In genomic region chr12:31156154-31156720, GRCm38 (mm10) we compare ENCODE assay signal across 15 mouse cellular contexts.
A peak's percentile ranks its signal among the peaks of the same experiment; 100 is the strongest.
DNase-seq lines count a peak whose midpoint lies in the region; TF ChIP-seq lines count a peak whose summit lies in the region.
"Had no signal": no experiment of that assay in that cellular context is flagged by ENCODE, and none has a peak within 500 bp of the region (broad histone marks: within the 10 kb centered on the region; RNA-seq: fewer than 3 reads in every experiment).

No protein-coding gene starts in this region.

- H3K79me2 ChIP-seq in heart, adult 2 months (replicated peaks; ENCODE audit: control insufficient read depth, insufficient read depth, low read length): no peaks in the 10 kb centered on the region

- WGBS in heart, adult 2 months: 75% methylated on average over 13 of the region's 13 CpGs
- WGBS in heart, embryonic 10.5 days: 71% methylated on average over 13 of the region's 13 CpGs

- no peak for TF ChIP-seq POLR2A in heart, adult 2 months (IDR thresholded peaks at IDR 0.05; ENCODE audit: insufficient read depth, low read depth, low read length)

- no peak overlapping the region for H3K4me3 ChIP-seq in heart, adult 2 months
- H3K4me3 ChIP-seq in heart, embryonic 10.5 days: no peak overlapping the region
- H3K4me3 ChIP-seq in brown adipose tissue, adult 24 weeks (ENCODE audit: insufficient read depth, low read depth, low read length): peak overlapping the region; percentile 31; the same call in 1 of the 2 replicates
- H3K4me3 ChIP-seq: forebrain, embryonic 13.5 days; heart, embryonic 15.5 days; liver, embryonic 13.5 days; megakaryocyte, embryonic 14.5 days had no signal

- H3K9me3 ChIP-seq in heart, embryonic 10.5 days: no peaks in the 10 kb centered on the region
- H3K9me3 ChIP-seq: forebrain, embryonic 13.5 days; heart, embryonic 15.5 days; liver, embryonic 13.5 days; megakaryocyte, embryonic 14.5 days had no signal

- intact Hi-C loops in heart, adult 2 months (cut with DNase I): no loop called here

- no peak for TF ChIP-seq CTCF in heart, adult 2 months (IDR thresholded peaks at IDR 0.05)

- H3K4me1 ChIP-seq in heart, adult 2 months (ENCODE audit: control insufficient read depth, insufficient read depth, low read length): peaks cover 3% of the 10 kb centered on the region
- H3K4me1 ChIP-seq in heart, embryonic 10.5 days: peaks cover 8% of the 10 kb centered on the region
- H3K4me1 ChIP-seq in brown adipose tissue, adult 24 weeks (ENCODE audit: control insufficient read depth, insufficient read depth, insufficient read length, low read length): peaks cover 6% of the 10 kb centered on the region
- H3K4me1 ChIP-seq: forebrain, embryonic 13.5 days; heart, embryonic 15.5 days; liver, embryonic 13.5 days; megakaryocyte, embryonic 14.5 days had no signal

- 0 out of 2 replicates have a peak overlapping the region, but pooled peaks have one; percentile 0 for H3K27ac ChIP-seq in heart, adult 2 months
- no peak overlapping the region for H3K27ac ChIP-seq in heart, embryonic 10.5 days
- peak overlapping the region; percentile 86 for H3K27ac ChIP-seq in brown adipose tissue, adult 24 weeks (replicated peaks; ENCODE audit: low read depth, low read length)
- H3K27ac ChIP-seq: forebrain, embryonic 13.5 days; heart, embryonic 15.5 days; liver, embryonic 13.5 days had no signal

- no peak overlapping the region for H3K9ac ChIP-seq in heart, adult 2 months (ENCODE audit: low read depth, low read length)
- H3K9ac ChIP-seq: forebrain, embryonic 13.5 days; heart, embryonic 15.5 days; liver, embryonic 13.5 days had no signal

- H3K27me3 ChIP-seq in heart, adult 2 months (ENCODE audit: control insufficient read depth, insufficient read depth, low read length): no peaks in the 10 kb centered on the region
- no peaks in the 10 kb centered on the region for H3K27me3 ChIP-seq in heart, embryonic 10.5 days (ENCODE audit: insufficient read depth, poor library complexity, severe bottlenecking)
- H3K27me3 ChIP-seq: forebrain, embryonic 13.5 days; heart, embryonic 15.5 days; liver, embryonic 13.5 days; megakaryocyte, embryonic 14.5 days had no signal

- H3K36me3 ChIP-seq in heart, adult 2 months (ENCODE audit: control insufficient read depth, insufficient read depth, low read length): no peaks in the 10 kb centered on the region
- H3K36me3 ChIP-seq in heart, embryonic 10.5 days: no peaks in the 10 kb centered on the region
- H3K36me3 ChIP-seq: heart, embryonic 15.5 days; liver, embryonic 13.5 days had no signal

- DNase-seq in adrenal gland, adult 2 months: peak; percentile 63
- no peak for DNase-seq in adrenal gland, postnatal 14 days
- DNase-seq in heart, adult 2 months: peak; percentile 41 to 45
- DNase-seq in heart, embryonic 10.5 days (ENCODE audit: low spot score): no peak
- DNase-seq in kidney, postnatal 25 days: peak; percentile 33 to 50
- DNase-seq in layer of hippocampus, postnatal 36 days: no peak
- DNase-seq in cerebellum, postnatal 14 days: no peak
- DNase-seq: cerebellum, postnatal 10 days; liver, embryonic 13.5 days; lung, postnatal 10 days; right cerebral cortex, postnatal 14 days had no signal

- no peak for TF ChIP-seq EP300 in heart, adult 2 months (IDR thresholded peaks at IDR 0.05; ENCODE audit: insufficient read depth, low read depth, low read length)

Comparison
In these comparisons a context has a peak if more than half of its experiments do, and no peak if none do; other contexts are left out.
1. DNase-seq: peak in adrenal gland, adult 2 months (single experiment), heart, adult 2 months (2 of 2) and kidney, postnatal 25 days (2 of 2); none in adrenal gland, postnatal 14 days (single experiment), heart, embryonic 10.5 days (single experiment), layer of hippocampus, postnatal 36 days (0 of 2) and cerebellum, postnatal 14 days (0 of 2).